Mouse (Mus musculus) MEL (cell line): ENCODE data around the gene Tmem132d. TPM values are rescaled to one million over a fixed set of nuclear protein-coding genes. Genes with fewer than 3 reads are reported as not detected.

Source experiments
- DNase-seq: peaks from one replicate; pipeline ENCODE4 v3.0.0; 2011; ENCODE audit warnings: low read depth, low spot score
- H3K27ac ChIP-seq: 2 replicates; pipeline ENCODE4 v1.5.1; 2012; ENCODE audit warnings: low read depth, mild to moderate bottlenecking, control low read depth, low read length, moderate library complexity; ENCODE audit not compliant: control insufficient read depth
- H3K27me3 ChIP-seq, 2 experiments: fragments of 150-350 bp in 1 of 2; sonication (generic) in 1 of 2; 2 replicates each; pipeline ENCODE4 v1.6.1; 2012; ENCODE audit warnings: low read length in 2 of 2, mild to moderate bottlenecking in 2 of 2, improper control_type of control experiment in 1 of 2, moderate library complexity in 1 of 2; ENCODE audit not compliant: insufficient read depth in 2 of 2, control insufficient read depth in 1 of 2
- H3K36me3 ChIP-seq, 2 experiments: 2 replicates each; pipeline ENCODE4 v1.6.1; 2012 to 2014; ENCODE audit warnings: low read length in 2 of 2, improper control_type of control experiment in 1 of 2, inconsistent platforms in 1 of 2, mild to moderate bottlenecking in 1 of 2; ENCODE audit not compliant: insufficient read depth in 2 of 2, control insufficient read depth in 1 of 2
- H3K4me1 ChIP-seq, 2 experiments: fragments of 150-350 bp in 1 of 2; sonication (generic) in 1 of 2; 2 replicates each; pipeline ENCODE4 v1.6.1; 2012; ENCODE audit warnings: low read length in 2 of 2, improper control_type of control experiment in 1 of 2, mild to moderate bottlenecking in 1 of 2; ENCODE audit not compliant: insufficient read depth in 2 of 2, control insufficient read depth in 1 of 2
- H3K4me3 ChIP-seq, 2 experiments: fragments of 150-350 bp in 1 of 2; sonication (generic) in 1 of 2; 2 replicates each; pipeline ENCODE4 v1.5.1; 2012; ENCODE audit warnings: low read depth in 2 of 2, low read length in 2 of 2, mild to moderate bottlenecking in 2 of 2, moderate library complexity in 2 of 2, control low read depth in 1 of 2, improper control_type of control experiment in 1 of 2; ENCODE audit not compliant: control insufficient read depth in 1 of 2, insufficient read depth in 1 of 2
- H3K79me2 ChIP-seq: 2 replicates; pipeline ENCODE4 v1.6.1; 2012; ENCODE audit warnings: mild to moderate bottlenecking, low read length, moderate library complexity; ENCODE audit not compliant: control insufficient read depth, poor library complexity, insufficient read depth
- H3K9ac ChIP-seq: 2 replicates; pipeline ENCODE4 v1.6.1; 2012; ENCODE audit warnings: low read depth, mild to moderate bottlenecking, control low read depth, low read length, moderate library complexity; ENCODE audit not compliant: control insufficient read depth, poor library complexity, severe bottlenecking
- H3K9me3 ChIP-seq: fragments of 150-350 bp; sonication (generic); replicated peaks from 2 replicates; pipeline ENCODE4 v1.6.1; 2012; ENCODE audit warnings: mild to moderate bottlenecking, low read length, improper control_type of control experiment, moderate library complexity; ENCODE audit not compliant: insufficient read depth
- BHLHE40 ChIP-seq: IDR thresholded peaks from 2 replicates; pipeline ENCODE4 v1.6.1; 2012; ENCODE audit warnings: low read depth, mild to moderate bottlenecking, inconsistent platforms, low read length, improper control_type of control experiment, borderline replicate concordance
- CHD1 ChIP-seq: IDR thresholded peaks from 2 replicates; pipeline ENCODE4 v1.6.1; 2012; ENCODE audit warnings: low read depth, mild to moderate bottlenecking, inconsistent platforms, low read length, improper control_type of control experiment
- CHD2 ChIP-seq: IDR thresholded peaks from 2 replicates; pipeline ENCODE4 v1.6.1; 2011; ENCODE audit warnings: low read length, improper control_type of control experiment
- CTCF ChIP-seq, 3 experiments: IDR thresholded peaks in 2 of 3; conservative IDR thresholded peaks in 1 of 3; 2 replicates each; pipeline ENCODE4 v1.5.1; 2011 to 2012; ENCODE audit warnings: low read length in 3 of 3, low read depth in 2 of 3, mild to moderate bottlenecking in 2 of 3, improper control_type of control experiment in 1 of 3, inconsistent platforms in 1 of 3, mixed read lengths in 1 of 3, moderate library complexity in 1 of 3; ENCODE audit not compliant: control insufficient read depth in 1 of 3, insufficient read depth in 1 of 3, poor library complexity in 1 of 3, severe bottlenecking in 1 of 3
- E2F4 ChIP-seq: IDR thresholded peaks from 2 replicates; pipeline ENCODE4 v1.6.1; 2011; ENCODE audit warnings: low read depth, low read length, improper control_type of control experiment, borderline replicate concordance
- ELF1 ChIP-seq: IDR thresholded peaks from 2 replicates; pipeline ENCODE4 v1.6.1; 2014; ENCODE audit warnings: low read depth, mild to moderate bottlenecking, inconsistent platforms, low read length, improper control_type of control experiment, moderate library complexity
- EP300 ChIP-seq, 2 experiments: IDR thresholded peaks; 2 replicates each; pipeline ENCODE4 v1.6.1; 2011; ENCODE audit warnings: improper control_type of control experiment in 2 of 2, low read length in 2 of 2, low read depth in 1 of 2, mild to moderate bottlenecking in 1 of 2
- ETS1 ChIP-seq: IDR thresholded peaks from 2 replicates; pipeline ENCODE4 v1.6.1; 2012; ENCODE audit warnings: low read depth, mild to moderate bottlenecking, inconsistent platforms, low read length, improper control_type of control experiment, moderate library complexity
- GABPA ChIP-seq: IDR thresholded peaks from 2 replicates; pipeline ENCODE4 v1.6.1; 2012; ENCODE audit warnings: low read depth, mild to moderate bottlenecking, inconsistent platforms, low read length, improper control_type of control experiment, moderate library complexity
- GATA1 ChIP-seq: IDR thresholded peaks from 2 replicates; pipeline ENCODE4 v1.6.1; 2011; ENCODE audit warnings: low read depth, low read length, improper control_type of control experiment
- HCFC1 ChIP-seq: IDR thresholded peaks from 2 replicates; pipeline ENCODE4 v1.6.1; 2012; ENCODE audit warnings: low read depth, mild to moderate bottlenecking, inconsistent platforms, low read length, improper control_type of control experiment, moderate library complexity
- KAT2A ChIP-seq: conservative IDR thresholded peaks from 2 replicates; pipeline ENCODE4 v1.6.1; 2012; ENCODE audit warnings: low read depth, low read length, improper control_type of control experiment, inconsistent platforms
- MAZ ChIP-seq: IDR thresholded peaks from 2 replicates; pipeline ENCODE4 v1.6.1; 2012; ENCODE audit warnings: low read depth, mild to moderate bottlenecking, inconsistent platforms, low read length, improper control_type of control experiment
- MEF2A ChIP-seq: IDR thresholded peaks from 2 replicates; pipeline ENCODE4 v1.6.1; 2014; ENCODE audit warnings: low read depth, mild to moderate bottlenecking, inconsistent platforms, low read length, improper control_type of control experiment; ENCODE audit not compliant: poor library complexity, insufficient replicate concordance, severe bottlenecking; ENCODE audit errors: extremely low read depth
- MXI1 ChIP-seq: IDR thresholded peaks from 2 replicates; pipeline ENCODE4 v1.6.1; 2011; ENCODE audit warnings: mild to moderate bottlenecking, low read depth, low read length, improper control_type of control experiment
- MYB ChIP-seq: IDR thresholded peaks from 2 replicates; pipeline ENCODE4 v1.6.1; 2011; ENCODE audit warnings: mild to moderate bottlenecking, low read depth, low read length, improper control_type of control experiment
- MYC ChIP-seq: IDR thresholded peaks from 2 replicates; pipeline ENCODE4 v1.6.1; 2011; ENCODE audit warnings: low read depth, mild to moderate bottlenecking, low read length, improper control_type of control experiment, moderate library complexity
- NELFE ChIP-seq: IDR thresholded peaks from 2 replicates; pipeline ENCODE4 v1.6.1; 2011; ENCODE audit warnings: low read depth, low read length, improper control_type of control experiment
- NRF1 ChIP-seq: IDR thresholded peaks from 2 replicates; pipeline ENCODE4 v1.6.1; 2014; ENCODE audit warnings: low read depth, mild to moderate bottlenecking, inconsistent platforms, low read length, improper control_type of control experiment, moderate library complexity; ENCODE audit not compliant: poor library complexity, insufficient read depth, severe bottlenecking
- POLR2AphosphoS2 ChIP-seq: IDR thresholded peaks from 2 replicates; pipeline ENCODE4 v1.6.1; 2011; ENCODE audit warnings: low read length, improper control_type of control experiment
- POLR2AphosphoS5 ChIP-seq: IDR thresholded peaks from 2 replicates; pipeline ENCODE4 v1.6.1; 2012; ENCODE audit warnings: low read depth, borderline replicate concordance, mild to moderate bottlenecking, inconsistent platforms, low read length, moderate library complexity, mixed read lengths
- RAD21 ChIP-seq: IDR thresholded peaks from 2 replicates; pipeline ENCODE4 v1.6.1; 2011; ENCODE audit warnings: mild to moderate bottlenecking, low read depth, low read length, improper control_type of control experiment
- RCOR1 ChIP-seq: IDR thresholded peaks from 2 replicates; pipeline ENCODE4 v1.6.1; 2012; ENCODE audit warnings: low read depth, mild to moderate bottlenecking, inconsistent platforms, low read length, improper control_type of control experiment
- SIN3A ChIP-seq: IDR thresholded peaks from 2 replicates; pipeline ENCODE4 v1.6.1; 2012; ENCODE audit warnings: low read length, improper control_type of control experiment, inconsistent platforms
- SMC3 ChIP-seq: IDR thresholded peaks from 2 replicates; pipeline ENCODE4 v1.6.1; 2011; ENCODE audit warnings: low read depth, low read length, improper control_type of control experiment
- TAL1 ChIP-seq: IDR thresholded peaks from 2 replicates; pipeline ENCODE4 v1.6.1; 2012; ENCODE audit warnings: mild to moderate bottlenecking, inconsistent platforms, low read length, moderate library complexity, mixed read lengths
- TBP ChIP-seq: IDR thresholded peaks from 2 replicates; pipeline ENCODE4 v1.8.0; 2011; ENCODE audit warnings: low read depth, low read length, improper control_type of control experiment
- TCF12 ChIP-seq: IDR thresholded peaks from 2 replicates; pipeline ENCODE4 v1.6.1; 2014; ENCODE audit warnings: low read depth, mild to moderate bottlenecking, inconsistent platforms, low read length, improper control_type of control experiment, moderate library complexity
- UBTF ChIP-seq: IDR thresholded peaks from 2 replicates; pipeline ENCODE4 v1.6.1; 2012; ENCODE audit warnings: low read depth, mild to moderate bottlenecking, inconsistent platforms, low read length, improper control_type of control experiment, moderate library complexity, borderline replicate concordance; ENCODE audit not compliant: insufficient read depth
- USF1 ChIP-seq: IDR thresholded peaks from 2 replicates; pipeline ENCODE4 v1.6.1; 2014; ENCODE audit warnings: low read depth, mild to moderate bottlenecking, inconsistent platforms, low read length, improper control_type of control experiment, moderate library complexity
- USF2 ChIP-seq, 2 experiments: IDR thresholded peaks; 2 replicates each; pipeline ENCODE4 v1.6.1; 2011 to 2012; ENCODE audit warnings: improper control_type of control experiment in 2 of 2, low read length in 2 of 2, borderline replicate concordance in 1 of 2, inconsistent platforms in 1 of 2, low read depth in 1 of 2, mild to moderate bottlenecking in 1 of 2; ENCODE audit not compliant: insufficient read depth in 1 of 2
- ZC3H11A ChIP-seq: IDR thresholded peaks from 2 replicates; pipeline ENCODE4 v1.6.1; 2012; ENCODE audit warnings: low read depth, mild to moderate bottlenecking, inconsistent platforms, low read length, improper control_type of control experiment
- ZKSCAN1 ChIP-seq: IDR thresholded peaks from 2 replicates; pipeline ENCODE4 v1.6.1; 2012; ENCODE audit warnings: low read depth, mild to moderate bottlenecking, inconsistent platforms, low read length, improper control_type of control experiment, moderate library complexity
- ZMIZ1 ChIP-seq: IDR thresholded peaks from 2 replicates; pipeline ENCODE4 v1.6.1; 2012; ENCODE audit warnings: low read depth, mild to moderate bottlenecking, inconsistent platforms, low read length, improper control_type of control experiment, moderate library complexity
- ZNF384 ChIP-seq: IDR thresholded peaks from 2 replicates; pipeline ENCODE4 v1.6.1; 2012; ENCODE audit warnings: low read depth, mild to moderate bottlenecking, inconsistent platforms, low read length, improper control_type of control experiment
- polyA plus RNA-seq, 2 experiments: library from polyadenylated mRNA; stranded (reverse) in 1 of 2; unstranded in 1 of 2; fragments of >175 nt in 1 of 2; fragments of >200 nt in 1 of 2; gene quantifications; 2 replicates each; pipeline versions ENCODE4 v1.2.1 to v1.2.4; 2012; ENCODE audit warnings: low replicate concordance in 2 of 2, low read depth in 1 of 2; ENCODE audit not compliant: insufficient read length in 2 of 2, insufficient read depth in 1 of 2, missing spikeins in 1 of 2
- total RNA-seq: library from RNA; depleted of rRNA; stranded (reverse); fragments of 300-350 nt; gene quantifications from 2 replicates; pipeline ENCODE4 v1.2.3, GENCODE M21; 2012

Gene Tmem132d
- total and polyA plus RNA-seq, 3 experiments: not detected

DNA sequence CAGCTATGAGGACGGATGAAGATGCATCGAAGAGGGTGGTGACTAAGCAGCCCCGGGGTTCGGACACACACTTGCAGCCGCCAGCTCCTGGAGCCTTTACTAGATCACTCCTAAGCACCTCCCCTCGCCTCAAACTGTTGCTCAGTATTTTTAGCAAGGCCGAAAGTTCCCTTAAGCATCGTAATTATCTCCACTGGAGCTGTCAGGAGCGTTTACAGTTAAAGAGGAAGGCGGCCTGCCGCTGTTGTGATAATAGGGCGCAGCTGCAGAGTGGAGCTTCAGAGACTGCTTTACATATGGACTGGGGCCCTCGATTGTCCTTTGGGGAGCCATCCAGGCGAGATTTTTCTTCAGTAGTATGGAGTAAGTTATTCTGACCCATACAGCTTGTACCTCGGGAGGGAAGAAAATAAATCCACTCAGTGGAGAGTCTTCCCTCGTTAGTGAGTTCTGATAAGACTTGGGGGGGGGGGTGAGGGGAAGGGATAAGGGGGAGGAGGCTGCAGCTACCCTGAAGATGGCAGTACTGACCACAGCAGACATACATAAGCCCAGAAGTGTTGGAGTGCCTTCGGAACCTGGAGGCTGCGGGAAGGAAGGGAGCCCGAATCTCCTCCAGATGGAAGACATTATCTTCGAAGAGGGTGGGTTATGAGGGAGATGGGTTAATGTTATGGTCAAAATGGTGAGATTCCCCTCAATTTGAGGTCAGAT is 681.5 kb downstream of the Tmem132d start:
- Histone ChIP-seq H3K79me2 (no peaks in the 10 kb centered on the region), H3K4me3 (peak overlapping the region; percentile 52 to 59), H3K27me3 (no peaks in the 10 kb centered on the region), H3K36me3 (peaks cover 0 to 3% of the 10 kb centered on the region in 2 experiments; a peak in 1 of 4 replicates), H3K27ac (peak overlapping the region; percentile 94), H3K9me3 (no peaks in the 10 kb centered on the region), H3K9ac (peak overlapping the region; percentile 75), H3K4me1 (peaks cover 0 to 9% of the 10 kb centered on the region in 2 experiments; a peak in 2 of 4 replicates)
- DNase-seq: peak; percentile 86
- TF ChIP-seq MXI1 (peak; percentile 36; the same call in 1 of the 2 replicates), TCF12 (peak; percentile 66), EP300 (IDR thresholded peaks at IDR 0.05; ENCODE audit: low read depth in 1 of 2, low read length in 2 of 2) (peak; percentile 62 to 82), TBP (no peak), ZKSCAN1 (no peak), ZC3H11A (no peak), ELF1 (no peak), GATA1 (peak; percentile 65), NELFE (no peak), CTCF (IDR thresholded peaks at IDR 0.05 in 2 of 3, conservative IDR thresholded peaks at IDR 0.05 in 1 of 3; ENCODE audit: control insufficient read depth in 1 of 3, insufficient read depth in 1 of 3, low read depth in 2 of 3, low read length in 3 of 3, poor library complexity in 1 of 3, severe bottlenecking in 1 of 3) (no peak), GABPA (no peak), ZMIZ1 (no peak), CHD1 (no peak), SIN3A (peak; percentile 53; the same call in 1 of the 2 replicates), SMC3 (no peak), USF1 (no peak), HCFC1 (no peak), MEF2A (no peak), MYC (no peak), POLR2AphosphoS5 (no peak), E2F4 (no peak), TAL1 (peak; percentile 22; the same call in 1 of the 2 replicates), POLR2AphosphoS2 (no peak), ZNF384 (no peak), MYB (peak; percentile 69; the same call in 1 of the 2 replicates), USF2 (IDR thresholded peaks at IDR 0.05; ENCODE audit: borderline replicate concordance in 1 of 2, insufficient read depth in 1 of 2, low read depth in 1 of 2, low read length in 2 of 2) (no peak), ETS1 (peak; percentile 62; the same call in 1 of the 2 replicates), BHLHE40 (no peak), CHD2 (no peak), NRF1 (0 out of 2 replicates have a peak, but pooled peaks have one; percentile 18), RCOR1 (no peak), UBTF (no peak), RAD21 (no peak), KAT2A (no peak), MAZ (peak; percentile 47; the same call in 1 of the 2 replicates)
